Mouse (Mus musculus) CH12F3 (cell line): ENCODE data around the gene Sbno1.

Source experiments
- in situ Hi-C: fragments of 300-500 bp; cut with MboI; formaldehyde crosslinking; loops from 2 replicates; pipeline ENCODE4 v1.14.3; 2020; ENCODE audit warnings: low sequenced_read_pairs

Sbno1 gene

DNA sequence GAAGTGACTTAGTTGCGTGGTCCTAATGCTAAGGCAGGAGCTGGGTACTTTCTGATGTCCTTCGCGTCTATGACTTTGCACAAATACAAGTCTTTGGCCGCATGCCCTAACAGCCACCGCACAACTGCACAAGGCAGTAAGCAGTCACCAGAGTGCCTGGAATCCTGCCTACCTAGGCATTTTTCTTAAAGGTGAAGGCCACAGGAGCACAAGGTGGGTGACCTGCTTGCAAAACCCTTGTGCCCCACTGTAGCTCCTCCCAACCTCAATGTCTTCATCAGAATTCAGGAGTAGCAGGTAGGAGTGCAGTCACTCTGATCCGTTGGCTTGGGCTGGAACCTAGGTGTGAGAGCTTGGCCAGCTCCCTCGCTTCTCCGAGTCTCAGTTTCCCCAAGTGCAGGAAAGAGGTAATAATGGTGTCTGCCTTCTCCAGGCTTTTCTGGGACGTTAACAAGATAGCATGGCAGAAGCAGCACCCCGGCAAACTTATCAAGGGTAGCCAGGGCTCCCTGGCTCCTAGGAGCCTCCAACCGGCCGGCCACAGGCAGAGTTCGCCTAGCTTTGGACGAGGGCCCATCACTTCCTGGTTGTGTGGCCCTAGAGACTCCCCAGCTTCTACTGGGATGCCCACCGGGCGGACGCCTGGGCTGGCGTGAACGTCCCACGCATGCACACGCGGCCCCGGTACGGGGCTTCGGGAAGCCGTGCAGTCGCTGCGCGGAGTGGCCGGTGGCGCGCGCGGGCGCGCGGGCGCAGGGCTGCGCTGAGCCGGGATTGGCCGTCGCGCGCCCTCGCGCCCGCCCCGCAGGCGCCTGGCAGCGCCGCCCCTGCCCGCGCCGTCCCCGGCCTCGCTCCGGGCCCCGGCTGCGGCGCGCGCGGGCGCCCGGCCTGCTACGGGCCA is 19.1 kb upstream of the Sbno1 start:
- in situ Hi-C loops = no loop called here

DNA sequence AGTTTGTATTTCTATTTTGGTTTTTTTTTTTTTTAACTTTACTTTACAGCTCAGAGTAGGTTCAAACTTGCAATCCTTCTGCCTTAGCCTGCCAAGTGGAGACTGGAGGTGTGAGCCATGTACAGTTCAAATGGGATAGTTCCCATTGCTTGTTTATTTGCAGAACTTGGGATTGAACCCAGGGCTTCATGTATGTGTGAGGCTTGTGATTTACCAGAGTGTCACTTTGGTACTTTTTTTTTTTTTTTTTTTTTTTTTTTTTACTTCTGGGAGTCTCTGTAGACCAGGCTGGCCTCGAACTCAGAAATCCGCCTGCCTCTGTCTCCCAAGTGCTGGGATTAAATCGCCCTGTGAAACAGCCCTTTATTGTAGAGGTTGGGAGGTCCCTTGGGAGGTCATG is 18.4 kb upstream of the Sbno1 start:
- in situ Hi-C loops = no loop called here

DNA sequence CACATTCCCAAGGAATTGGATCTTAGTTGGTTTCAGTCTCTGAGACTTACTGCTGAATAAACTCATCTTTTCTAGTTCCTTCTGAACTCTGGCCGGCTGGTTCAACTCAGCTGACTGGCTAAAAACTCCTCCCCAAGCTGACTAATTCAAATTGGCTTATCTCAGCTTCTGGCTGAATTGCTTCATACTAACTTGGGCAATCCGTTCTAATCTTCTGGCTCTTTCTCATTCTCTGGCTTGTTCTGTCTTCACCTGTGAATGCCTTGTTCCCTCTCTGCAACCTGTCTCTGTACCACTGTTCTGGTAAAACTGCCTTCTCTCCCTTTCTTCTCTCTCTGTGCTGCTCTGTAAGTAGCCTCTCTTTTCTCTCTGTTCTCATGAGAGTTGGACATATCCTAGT is 16.8 kb upstream of the Sbno1 start:
- in situ Hi-C loops = no loop called here

DNA sequence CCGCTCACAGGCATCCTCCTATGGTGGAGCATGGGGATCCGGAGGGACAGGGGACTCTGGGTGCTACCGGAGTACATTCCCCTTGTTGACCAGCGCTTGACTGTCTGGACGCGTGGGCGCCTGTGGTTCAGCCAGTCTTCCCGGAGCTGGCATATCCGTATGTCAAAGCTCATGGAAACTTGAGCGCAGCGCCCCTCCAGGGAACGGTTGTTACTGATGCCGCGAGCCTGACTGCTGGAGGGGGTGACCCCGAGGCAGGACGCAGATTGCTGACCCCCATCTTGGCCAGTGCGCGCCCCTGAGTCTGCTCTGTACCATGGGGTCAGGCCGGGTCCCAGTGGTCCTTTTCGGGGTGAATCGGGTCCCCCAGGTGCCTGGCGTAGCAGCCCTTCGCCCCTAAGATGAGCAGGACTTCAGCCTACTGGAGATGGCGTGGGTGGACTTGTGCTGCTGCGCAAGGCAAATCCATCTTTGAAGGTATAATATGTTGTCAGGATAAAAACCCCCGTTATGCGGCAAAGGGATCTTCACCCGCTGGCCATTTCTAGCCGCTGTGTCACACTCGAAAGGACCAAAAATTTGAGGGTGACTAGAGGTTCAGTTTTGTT is 14.4 kb upstream of the Sbno1 start:
- in situ Hi-C loops = no loop called here

DNA sequence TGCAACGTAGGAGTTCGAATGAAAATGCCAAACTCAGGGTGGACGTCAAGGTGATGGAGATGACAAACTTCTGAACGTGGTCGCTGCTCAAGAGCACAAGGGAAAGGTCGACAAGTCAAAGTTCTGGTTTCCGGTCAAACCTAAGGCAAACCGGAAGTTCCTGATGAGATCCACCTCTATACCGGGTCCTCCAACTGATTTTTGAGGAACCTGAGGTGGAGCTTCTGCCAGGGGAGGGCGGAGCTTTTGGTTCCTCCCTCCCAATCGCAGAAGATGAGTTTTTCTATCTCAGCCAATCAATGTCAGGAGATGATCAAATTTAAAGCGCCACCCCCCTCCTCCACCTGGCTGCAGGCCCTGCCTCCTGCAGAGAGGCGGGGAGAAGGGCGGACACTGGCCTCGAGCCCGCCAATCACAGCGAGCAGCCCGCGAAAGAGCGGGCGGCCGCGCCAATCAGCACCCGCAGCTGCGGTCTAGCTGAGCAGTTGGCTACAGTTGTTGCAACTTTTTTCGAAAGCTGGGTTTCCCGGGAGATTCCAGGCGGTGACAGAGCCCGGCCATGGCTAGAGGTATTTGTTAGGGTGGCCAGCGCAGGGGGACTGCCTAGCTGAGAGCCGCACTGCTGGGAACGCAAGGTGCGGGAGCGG is 13.8 kb upstream of the Sbno1 start, which contains the start of gene Kmt5a:
TSS of gene Kmt5a (plus strand) at position 484 of the 647 bp plus-strand sequence.
- in situ Hi-C loops = loop anchor here (10.0 kb wide), 1 partner anchor 95 kb away; the partner anchor contains the start of gene Rilpl1

DNA sequence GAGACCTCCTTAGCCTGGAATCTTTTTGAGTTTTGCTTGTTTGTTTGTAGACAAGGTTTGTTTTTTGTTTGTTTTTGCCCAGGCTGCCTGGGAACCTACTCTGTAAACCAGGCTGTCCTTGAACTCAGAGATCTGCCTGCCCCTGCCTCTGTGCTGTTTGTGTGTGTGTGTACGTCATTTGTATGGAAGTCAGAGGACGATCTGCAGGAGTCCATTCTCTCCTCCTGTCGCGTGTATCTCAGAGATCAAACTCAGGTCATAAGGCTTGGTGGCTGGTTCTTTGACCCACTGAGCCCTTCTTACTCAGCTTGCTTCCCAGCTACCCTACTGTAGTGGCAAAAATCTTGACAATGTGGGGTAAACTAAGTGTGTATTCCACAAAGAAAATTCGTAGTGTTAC is 12.9 kb upstream of the Sbno1 start:
- in situ Hi-C loops = loop anchor here (10.0 kb wide), 1 partner anchor 96 kb away; the partner anchor contains the start of gene Rilpl1

DNA sequence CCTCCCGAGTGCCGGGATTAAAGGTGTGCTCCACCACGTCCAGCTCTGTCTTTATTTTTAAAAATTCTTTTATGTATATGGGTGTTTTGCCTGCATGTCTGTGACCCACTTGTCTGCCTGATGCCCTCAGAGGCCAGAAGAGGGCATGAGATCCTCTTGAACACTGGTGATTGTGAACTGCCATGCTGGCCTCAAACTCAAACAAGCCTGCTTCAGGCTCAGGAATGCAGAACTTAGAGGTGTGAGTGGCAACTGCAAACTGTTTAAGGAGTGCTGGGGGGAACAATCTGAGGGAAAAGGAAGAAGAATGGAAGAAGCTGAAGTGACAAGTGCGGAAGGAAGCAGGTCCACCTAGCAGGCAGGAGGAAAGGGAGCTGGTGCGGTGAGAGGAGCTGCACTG is 12.4 kb upstream of the Sbno1 start:
- in situ Hi-C loops = loop anchor here (10.0 kb wide), 1 partner anchor 97 kb away; the partner anchor contains the start of gene Rilpl1

DNA sequence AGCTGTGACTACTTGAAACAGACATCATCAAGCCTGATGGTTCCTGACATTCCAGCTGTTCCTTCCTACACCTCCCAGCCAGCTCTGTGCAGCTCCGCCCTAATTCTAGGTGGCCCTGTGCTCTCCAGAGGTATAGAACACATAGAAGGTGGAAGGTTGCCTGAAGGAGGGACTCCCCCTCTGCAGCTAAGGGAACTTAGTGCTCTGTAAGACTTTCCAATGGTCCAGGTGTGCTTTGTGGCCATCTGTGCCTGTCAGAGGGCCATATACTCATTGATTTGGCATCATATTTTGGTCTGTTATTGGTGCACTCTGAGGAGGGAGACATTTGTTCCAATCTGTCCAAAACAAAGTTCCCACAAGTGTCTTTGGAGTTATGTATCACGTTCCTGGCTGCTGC is 7.2 kb upstream of the Sbno1 start:
- in situ Hi-C loops = loop anchor here (10.0 kb wide), 1 partner anchor 102 kb away; the partner anchor contains the start of gene Rilpl1

DNA sequence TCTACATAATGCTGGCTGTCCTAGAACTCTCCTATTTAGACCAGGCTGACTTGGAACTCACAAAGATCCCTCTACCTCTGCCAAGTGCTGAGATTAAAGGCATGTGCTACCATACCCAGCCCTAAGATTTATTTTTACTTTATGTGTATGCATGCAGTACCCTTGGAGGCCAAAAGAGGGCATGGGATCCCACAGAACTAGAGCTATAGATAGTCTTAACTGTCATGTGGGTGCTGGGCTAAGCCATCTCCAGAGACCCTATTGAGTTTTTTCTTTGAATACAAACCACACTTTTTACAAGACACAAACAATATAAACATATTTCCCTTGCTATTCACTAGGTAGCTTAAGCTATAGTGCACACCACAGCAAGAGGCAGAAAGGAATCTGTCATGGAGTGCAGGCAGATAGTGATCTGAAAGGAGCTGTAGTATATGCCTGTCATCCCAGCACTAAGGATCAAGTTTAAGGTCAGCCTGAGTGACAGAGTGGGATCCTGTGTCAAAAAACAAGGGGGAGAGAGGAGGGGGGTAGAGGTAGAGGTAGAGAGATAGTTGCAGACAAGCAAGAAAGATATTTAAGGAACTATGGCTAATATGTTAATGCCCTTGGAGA is 6.7 kb upstream of the Sbno1 start:
- in situ Hi-C loops = loop anchor here (10.0 kb wide), 1 partner anchor 102 kb away; the partner anchor contains the start of gene Rilpl1

DNA sequence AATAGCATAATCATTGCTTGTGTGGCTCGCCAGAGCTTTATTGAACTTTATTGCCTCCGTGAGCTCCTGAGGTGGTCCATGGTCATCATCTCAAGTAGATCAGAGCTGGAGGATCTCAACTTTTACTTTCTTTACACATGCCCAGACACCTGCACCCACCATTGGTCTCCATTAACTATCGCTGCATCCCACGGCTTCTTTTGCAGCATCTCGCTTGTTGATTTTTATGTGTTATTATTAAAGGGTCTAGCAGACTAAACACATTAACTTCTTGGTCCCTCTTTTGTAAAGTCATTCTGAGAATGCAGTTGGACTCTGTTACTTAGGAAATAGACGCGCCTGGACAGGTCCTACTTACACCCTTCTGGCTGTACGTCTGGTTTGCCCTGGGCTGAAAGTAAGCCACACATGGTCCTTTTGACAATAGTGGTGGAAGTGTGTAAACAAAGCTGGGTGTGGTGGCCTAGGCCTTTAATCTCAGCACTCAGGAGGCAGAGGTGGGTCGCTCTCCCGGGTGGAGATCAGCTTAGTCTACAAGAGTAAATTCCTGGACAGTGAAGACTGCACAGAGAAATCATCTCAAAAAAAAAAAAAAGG is 772 bp upstream of the Sbno1 start:
- in situ Hi-C loops = no loop called here

DNA sequence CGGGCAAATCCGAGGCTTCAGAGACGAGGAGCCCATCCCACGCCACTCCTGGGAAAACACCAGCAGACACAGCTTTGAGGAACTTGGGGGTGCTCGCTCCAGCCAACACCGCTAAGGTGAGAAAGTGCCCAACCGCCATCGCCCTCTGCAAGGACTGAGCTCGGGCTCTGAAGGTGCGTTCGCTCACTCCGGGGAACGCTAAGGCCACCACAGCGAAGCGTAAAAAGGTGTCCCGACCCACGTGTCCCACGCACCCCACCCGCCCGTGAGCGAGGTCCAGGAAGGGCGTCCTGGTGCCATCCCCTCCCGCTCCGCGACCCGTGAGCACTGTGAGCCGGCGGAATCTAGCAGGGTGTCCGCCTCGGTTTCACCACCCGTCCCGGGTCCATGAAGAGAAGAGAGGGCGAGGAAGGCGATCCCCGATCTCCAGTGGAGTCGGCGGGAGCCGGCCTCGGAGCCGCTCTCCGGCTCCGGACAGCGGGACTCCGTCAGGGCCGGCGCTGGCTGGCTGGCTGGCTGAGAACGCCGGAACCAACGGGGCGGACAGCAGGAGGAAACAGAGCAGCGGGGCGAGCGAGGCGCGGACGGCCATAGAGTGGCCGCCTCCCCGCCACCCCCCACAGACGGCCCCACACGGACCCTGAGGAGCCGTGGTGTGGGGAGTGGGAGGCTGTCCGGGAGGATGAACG is 934 bp downstream of the Sbno1 start:
- in situ Hi-C loops = no loop called here

DNA sequence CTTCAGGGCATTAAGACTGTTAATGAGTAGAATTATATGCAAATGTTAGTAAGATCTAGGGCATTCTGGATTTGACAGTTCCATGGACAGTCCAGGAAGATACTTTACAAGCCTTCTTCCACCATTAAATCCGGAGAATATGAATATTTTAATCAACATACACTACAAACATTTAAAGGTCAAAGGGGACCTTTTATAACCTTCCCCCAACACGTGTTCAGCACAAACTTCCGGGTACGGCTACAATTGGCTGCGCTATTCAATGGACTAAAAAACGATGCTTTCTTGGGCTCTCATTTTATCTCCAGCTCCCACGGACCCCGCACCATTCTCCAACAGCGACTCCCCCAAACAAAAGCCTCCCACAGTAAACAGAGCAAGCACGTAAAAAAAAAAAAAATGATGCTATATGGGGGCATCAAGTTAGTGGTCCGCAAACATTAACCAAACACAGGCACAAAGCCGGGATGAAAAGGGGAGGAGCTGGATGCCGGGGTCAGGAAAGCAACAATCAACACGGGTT is 1.5 kb downstream of the Sbno1 start:
- in situ Hi-C loops = no loop called here

DNA sequence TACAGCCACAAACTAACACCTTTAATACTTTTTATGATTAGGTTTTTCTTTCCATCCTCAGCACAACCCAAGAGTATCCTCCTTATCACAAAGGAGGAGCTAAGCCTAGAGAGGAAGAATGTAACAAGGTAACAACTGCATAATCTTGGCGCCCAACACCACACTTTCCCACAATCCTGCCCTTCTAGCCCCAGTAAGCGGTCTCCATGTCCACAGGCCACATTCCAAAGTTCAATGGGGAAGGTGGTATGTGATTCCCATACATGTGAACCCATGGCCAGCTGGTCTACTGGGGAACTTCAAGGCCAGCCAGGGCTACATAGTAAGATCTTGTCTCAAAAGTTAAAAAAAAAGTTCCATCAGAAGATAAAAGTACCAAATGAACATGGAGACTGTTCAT is 4.0 kb downstream of the Sbno1 start:
- in situ Hi-C loops = no loop called here

DNA sequence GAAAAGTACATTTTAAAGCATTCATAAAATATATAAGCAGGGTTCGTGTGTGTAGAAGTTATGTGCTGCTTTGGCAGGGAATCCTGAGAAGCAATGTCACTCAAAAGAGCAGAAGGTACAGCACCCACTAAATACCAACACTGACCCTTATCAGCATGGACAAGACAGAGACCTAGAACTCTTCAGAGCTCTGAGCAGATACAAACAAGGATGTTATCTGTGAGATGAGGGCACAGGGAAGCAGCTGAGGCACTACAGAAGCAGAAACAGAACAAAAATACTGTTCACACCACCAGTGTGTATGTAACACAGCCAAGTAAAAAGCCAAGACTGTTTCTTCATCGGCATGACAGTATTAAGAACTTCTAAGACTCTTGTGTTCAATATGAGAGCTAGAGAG is 6.9 kb downstream of the Sbno1 start:
- in situ Hi-C loops = no loop called here

DNA sequence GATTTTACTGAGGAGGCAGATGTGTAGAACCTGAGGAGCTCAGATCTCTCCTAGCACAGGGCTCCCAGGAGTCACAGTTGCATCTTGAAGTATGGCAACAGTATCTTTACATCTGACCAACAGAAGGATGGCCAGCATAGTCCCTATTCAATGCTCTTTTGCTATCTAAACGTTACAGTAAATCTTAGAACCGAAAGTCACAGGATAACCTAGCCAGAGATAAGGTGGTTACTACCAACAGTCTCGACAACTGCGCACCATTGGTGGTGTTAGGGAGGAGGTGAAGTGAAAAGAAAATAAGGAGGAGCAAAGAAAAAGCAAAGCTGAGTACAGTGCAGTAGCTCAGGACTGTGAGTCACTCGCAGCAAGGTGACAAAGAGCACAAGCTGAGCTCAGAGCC is 13.6 kb downstream of the Sbno1 start:
- in situ Hi-C loops = no loop called here

DNA sequence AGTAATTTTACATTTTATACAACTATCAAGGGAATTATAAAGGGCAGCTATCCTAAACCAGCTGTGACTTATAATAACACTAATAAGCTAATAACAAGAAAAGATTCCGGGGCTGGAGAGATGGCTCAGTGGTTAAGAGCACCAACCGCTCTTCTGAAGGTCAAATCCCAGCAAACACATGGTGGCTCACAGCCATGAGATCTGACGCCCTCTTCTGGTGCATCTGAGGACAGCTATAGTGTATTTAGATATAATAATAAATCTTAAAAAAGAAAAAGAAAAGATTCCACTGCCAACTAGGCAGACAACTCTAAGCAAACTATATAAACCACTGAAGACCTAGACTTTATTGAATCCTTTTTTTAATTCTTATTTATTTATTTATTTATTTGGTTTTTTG is 15.0 kb downstream of the Sbno1 start:
- in situ Hi-C loops = no loop called here

DNA sequence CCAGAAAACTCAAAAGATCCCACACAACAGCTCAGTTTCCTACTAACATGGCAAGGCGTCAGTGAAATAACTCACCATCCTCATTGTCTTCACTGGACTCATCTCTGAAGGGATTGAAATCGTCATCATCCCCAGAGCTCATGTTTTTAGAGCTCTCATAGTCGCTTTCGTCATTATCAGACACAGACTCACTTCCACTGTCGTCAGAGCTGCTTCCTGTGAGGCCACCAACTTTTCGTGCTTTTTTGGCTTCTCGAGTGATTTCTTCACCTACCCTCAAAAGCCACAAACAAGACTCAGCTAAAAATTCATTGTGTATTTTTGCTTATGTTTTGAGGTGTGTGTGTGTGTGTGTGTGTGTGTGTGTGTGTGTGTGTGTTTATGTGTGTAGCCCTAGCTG is 32.1 kb downstream of the Sbno1 start:
- in situ Hi-C loops = no loop called here

DNA sequence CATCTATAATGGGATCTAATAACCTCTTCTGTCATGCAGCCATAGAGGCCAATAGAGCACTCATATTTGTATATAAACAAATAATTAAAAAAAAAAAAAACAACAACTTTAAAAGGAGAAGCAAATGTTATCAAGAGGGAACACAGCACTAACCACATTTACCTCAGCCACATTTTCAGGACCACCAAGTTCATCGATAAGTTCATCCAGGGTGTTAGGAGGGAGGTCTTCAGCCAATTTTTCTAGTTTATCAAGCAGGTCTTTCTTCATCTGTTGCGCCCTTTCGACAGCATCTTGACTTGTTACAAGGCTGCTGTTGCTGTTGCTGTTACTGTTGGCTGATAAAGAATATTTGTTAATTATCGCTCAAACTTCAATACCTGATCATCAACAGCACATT is 33.4 kb downstream of the Sbno1 start:
- in situ Hi-C loops = no loop called here

DNA sequence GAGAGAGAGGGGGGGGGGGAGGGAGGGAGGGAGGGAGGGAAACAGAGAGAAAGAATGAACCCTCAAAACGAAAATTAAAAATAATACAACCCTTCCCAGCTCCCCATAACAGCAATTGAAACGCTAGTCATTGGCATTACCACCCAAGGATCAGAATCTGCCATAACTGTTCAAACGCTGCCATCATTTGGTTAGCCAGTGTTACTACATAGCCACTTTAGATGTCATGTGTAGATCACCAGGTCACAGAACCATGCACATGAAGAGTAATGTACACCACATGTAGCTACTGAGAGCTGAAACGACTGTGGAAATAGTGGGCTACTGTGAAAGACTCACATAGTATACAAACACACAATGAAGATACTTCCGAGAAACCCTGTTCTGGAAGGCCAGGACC is 37.9 kb downstream of the Sbno1 start:
- in situ Hi-C loops = no loop called here

DNA sequence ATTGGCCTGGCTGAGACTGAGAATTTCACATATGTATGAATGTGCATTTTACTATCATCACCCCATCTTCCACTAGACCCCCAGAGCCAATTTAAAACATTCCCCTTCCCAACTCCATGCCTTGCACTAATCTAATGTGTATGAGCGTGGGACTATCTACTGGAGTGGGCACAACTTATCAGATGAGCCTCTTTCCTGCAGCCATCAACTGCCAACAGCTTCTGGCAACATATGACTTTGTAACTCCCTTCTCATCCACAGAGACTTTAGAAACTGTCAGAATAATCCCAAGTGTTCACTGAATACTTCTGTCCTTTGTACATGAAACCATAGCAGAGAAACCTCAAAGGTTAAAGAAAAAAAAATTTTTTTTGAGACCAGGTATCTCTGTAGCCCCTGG is 45.7 kb downstream of the Sbno1 start:
- in situ Hi-C loops = no loop called here
